Mouse (Mus musculus) limb, embryonic 14.5 days (tissue): ENCODE measurements around the gene Lypla2. TPM values are rescaled to one million over a fixed set of nuclear protein-coding genes. Genes with fewer than 3 reads are reported as not detected.

Experiments used
- ATAC-seq: fragments of 200-750 bp; cut with Nextera tagmentation; 2 replicates; pipeline ENCODE4 v1.8.0; 2017; ENCODE audit warnings: low read depth, moderate number of reproducible peaks, moderate TSS enrichment; ENCODE audit not compliant: low FRiP score
- DNase-seq: peaks from one replicate; pipeline ENCODE4 v3.0.0-alpha.2; 2015; ENCODE audit warnings: low spot score
- H3K27ac ChIP-seq: fragments of 300-500 bp; sonication (generic); replicated peaks from 2 replicates; pipeline ENCODE4 v1.5.1; 2014; ENCODE audit warnings: low read depth, mild to moderate bottlenecking, low read length, moderate library complexity, mixed read lengths
- H3K27me3 ChIP-seq: fragments of 300-500 bp; sonication (generic); 2 replicates; pipeline ENCODE4 v1.6.1; 2014; ENCODE audit warnings: low read length, mixed read lengths; ENCODE audit not compliant: control insufficient read depth, insufficient read depth
- H3K36me3 ChIP-seq: fragments of 300-500 bp; sonication (generic); 2 replicates; pipeline ENCODE4 v1.6.1; 2014; ENCODE audit warnings: mild to moderate bottlenecking, low read length, moderate library complexity, mixed read lengths; ENCODE audit not compliant: control insufficient read depth, insufficient read depth
- H3K4me1 ChIP-seq: fragments of 300-500 bp; sonication (generic); 2 replicates; pipeline ENCODE4 v1.6.1; 2014; ENCODE audit warnings: antibody characterized with exemption, low read length, mixed read lengths; ENCODE audit not compliant: control insufficient read depth, insufficient read depth
- H3K4me2 ChIP-seq: fragments of 300-500 bp; sonication (generic); replicated peaks from 2 replicates; pipeline ENCODE4 v1.6.1; 2014; ENCODE audit warnings: low read depth, mild to moderate bottlenecking, low read length, moderate library complexity; ENCODE audit not compliant: severe bottlenecking
- H3K4me3 ChIP-seq: fragments of 300-500 bp; sonication (generic); replicated peaks from 2 replicates; pipeline ENCODE4 v1.5.1; 2014; ENCODE audit warnings: low read length
- H3K9ac ChIP-seq: fragments of 300-500 bp; sonication (generic); 2 replicates; pipeline ENCODE4 v1.6.1; 2014; ENCODE audit warnings: mild to moderate bottlenecking, low read depth, low read length, moderate library complexity; ENCODE audit not compliant: severe bottlenecking
- H3K9me3 ChIP-seq: fragments of 300-500 bp; sonication (generic); 2 replicates; pipeline ENCODE4 v1.6.1; 2016; ENCODE audit warnings: low read length; ENCODE audit not compliant: control insufficient read depth
- POLR2A ChIP-seq: fragments of 200-500 bp; IDR thresholded peaks from 2 replicates; pipeline ENCODE4 v1.8.0; 2012; ENCODE audit warnings: inconsistent platforms, mild to moderate bottlenecking, moderate library complexity, borderline replicate concordance; ENCODE audit not compliant: insufficient read depth, insufficient read length; ENCODE audit errors: extremely low read depth
- WGBS: fragments of 180-500 bp; shearing (Covaris S2); extraction: QIAGEN DNeasy Blood & Tissue Kit; methylation state at CpG from one replicate; pipeline ENCODE4 v1.1.7; 2014; 5-methylcytosine and 5-hydroxymethylcytosine counted together
- polyA plus RNA-seq, 2 experiments: library from polyadenylated mRNA; depleted of rRNA in 1 of 2; stranded (reverse) in 1 of 2; unstranded in 1 of 2; fragments of >200 nt; fragmentation: Nextera tagmentation in 1 of 2; extraction: Ambion mirVana in 1 of 2; gene quantifications; 2 replicates each; pipeline versions ENCODE4 v1.2.1 to v1.2.3; 2012 to 2014

Gene Lypla2
- polyA plus RNA-seq (2012; rRNA removed) (106 and 133 TPM in 2 replicates), polyA plus RNA-seq (2014; fragmentation: Nextera tagmentation; extraction: Ambion mirVana) (105 and 117 TPM in 2 replicates)

GRCm38 (mm10) chr4:135972556-135972906 lies at the start of gene Lypla2:
TSS of gene Lypla2 (minus strand) at chr4:135972626.
- Histone ChIP-seq H3K27me3 (no peaks in the 10 kb centered on the region), H3K4me2 (peak within 1 kb of the TSS; percentile 91), H3K9me3 (no peaks in the 10 kb centered on the region), H3K9ac (peak within 1 kb of the TSS; percentile 87), H3K27ac (no peak within 1 kb of the TSS), H3K36me3 (peaks cover 61% of the 10 kb centered on the region), H3K4me1 (peaks cover 7% of the 10 kb centered on the region), H3K4me3 (peak within 1 kb of the TSS; percentile 98)
- ATAC-seq (peak; percentile 81), DNase-seq (peak; percentile 83)
- WGBS, result 2% methylated on average over 19 of the region's 19 CpGs
- 0 out of 2 replicates have a peak, but pooled peaks have one; percentile 56 for TF ChIP-seq POLR2A

- TF ChIP-seq POLR2A, result peak; percentile 63; the same call in 1 of the 2 replicates
- H3K36me3 ChIP-seq, result no peaks in the 10 kb centered on the region; the same call in 1 of the 2 replicates
- DNase-seq (peak; percentile 99), ATAC-seq (peak; percentile 99)
- H3K4me1 ChIP-seq, result peaks cover 7% of the 10 kb centered on the region; the same call in 1 of the 2 replicates
- H3K9me3 ChIP-seq, result no peaks in the 10 kb centered on the region
- H3K9ac ChIP-seq, result peak within 1 kb of the TSS; percentile 96
- H3K4me3 ChIP-seq, result peak within 1 kb of the TSS; percentile 100
- H3K4me2 ChIP-seq, result peak within 1 kb of the TSS; percentile 87
- H3K27me3 ChIP-seq, result no peaks in the 10 kb centered on the region
- H3K27ac ChIP-seq, result peak within 1 kb of the TSS; percentile 88
- under 1% methylated on average over 46 of the region's 48 CpGs for WGBS
Observed at GRCm38 (mm10) chr4:136021549-136022047, 49.2 kb upstream of the Lypla2 start, which contains the start of gene Eloa. TSS of gene Eloa (minus strand) at chr4:136021763.

GRCm38 (mm10) chr4:136020743-136021548 lies 48.5 kb upstream of the Lypla2 start:
- H3K27ac ChIP-seq, result peak overlapping the region; percentile 88
- peak overlapping the region; percentile 87 for H3K4me2 ChIP-seq
- peaks cover 7% of the 10 kb centered on the region; the same call in 1 of the 2 replicates for H3K4me1 ChIP-seq
- no peaks in the 10 kb centered on the region for H3K9me3 ChIP-seq
- H3K36me3 ChIP-seq, result no peaks in the 10 kb centered on the region; the same call in 1 of the 2 replicates
- ATAC-seq (peak; percentile 56), DNase-seq (no peak)
- WGBS, result 7% methylated on average over 33 of the region's 62 CpGs
- peak overlapping the region; percentile 100 for H3K4me3 ChIP-seq
- H3K27me3 ChIP-seq, result no peaks in the 10 kb centered on the region
- TF ChIP-seq POLR2A, result no peak
- peak overlapping the region; percentile 96 for H3K9ac ChIP-seq

- Histone ChIP-seq H3K9ac (no peak overlapping the region), H3K27me3 (no peaks in the 10 kb centered on the region), H3K4me2 (no peak overlapping the region), H3K4me1 (peaks cover 7% of the 10 kb centered on the region; the same call in 1 of the 2 replicates), H3K36me3 (peaks cover 28% of the 10 kb centered on the region), H3K4me3 (no peak overlapping the region), H3K9me3 (no peaks in the 10 kb centered on the region), H3K27ac (no peak overlapping the region)
- TF ChIP-seq POLR2A, result no peak
- no peak for DNase-seq
- ATAC-seq, result no peak
- WGBS, result 81% methylated on average over 3 of the region's 3 CpGs
Observed at GRCm38 (mm10) chr4:136016059-136016602, 43.7 kb upstream of the Lypla2 start.

GRCm38 (mm10) chr4:136010586-136010985 lies 38.2 kb upstream of the Lypla2 start:
- Histone ChIP-seq H3K36me3 (peaks cover 80% of the 10 kb centered on the region), H3K9me3 (no peaks in the 10 kb centered on the region), H3K27me3 (no peaks in the 10 kb centered on the region), H3K27ac (no peak overlapping the region), H3K9ac (no peak overlapping the region), H3K4me3 (no peak overlapping the region), H3K4me2 (no peak overlapping the region), H3K4me1 (no peaks in the 10 kb centered on the region)
- 91% methylated on average over 4 of the region's 4 CpGs for WGBS
- TF ChIP-seq POLR2A, result no peak
- no peak for ATAC-seq
- DNase-seq, result no peak
